Mouse (Mus musculus): ENCODE measurements around the gene Rpl39l.
"Not testable (repeated sequence)": the region's sequence is repeated elsewhere in the genome, so short reads cannot be mapped to it uniquely, and the experiment has no call there.

GRCm38 (mm10) chr16:10216366-10216765 lies 46.3 kb downstream of the Rpl39l start:
- not testable (repeated sequence) for TF ChIP-seq CTCF (conservative IDR thresholded peaks at IDR 0.05; ENCODE audit: insufficient read depth, insufficient read length, low read depth, low read length); POLR2A (IDR thresholded peaks at IDR 0.05; ENCODE audit: low read depth, low read length)
